Mouse (Mus musculus): ENCODE measurements around the gene Ak4.

Gene Ak4

GRCm38 (mm10) chr4:101419151-101419910, at the start of gene Ak4:
Gene Ak4 (plus strand): TSS chr4:101419277.
- WGBS = 1% methylated on average over 71 of the region's 74 CpGs

DNA sequence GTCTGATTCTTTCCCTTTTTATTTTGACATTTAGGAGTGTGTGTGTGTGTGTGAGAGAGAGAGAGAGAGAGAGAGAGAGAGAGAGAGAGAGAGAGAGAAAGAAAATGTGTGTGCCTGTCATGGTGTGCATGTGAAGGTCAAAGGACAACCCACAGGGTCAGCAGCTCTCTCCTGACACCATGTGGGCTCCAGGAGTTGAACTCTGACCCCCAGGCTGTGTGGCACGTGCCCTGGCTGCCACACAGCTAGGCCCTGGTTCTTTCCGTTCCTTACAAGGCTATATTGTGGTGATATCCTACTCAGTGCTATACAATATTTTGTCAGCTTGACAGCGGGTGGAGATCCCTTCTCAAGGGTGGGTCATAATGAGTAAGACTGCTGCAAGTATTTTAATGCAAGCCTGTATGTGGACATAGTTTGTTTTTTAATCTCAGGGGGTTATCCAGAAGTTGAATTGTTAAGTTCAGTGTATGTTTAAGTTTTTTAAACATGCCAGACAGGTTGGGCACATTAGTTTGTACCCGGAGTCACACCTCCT, 49.3 kb upstream of the Ak4 start:
- 85% methylated on average over 4 of the region's 4 CpGs for WGBS

DNA sequence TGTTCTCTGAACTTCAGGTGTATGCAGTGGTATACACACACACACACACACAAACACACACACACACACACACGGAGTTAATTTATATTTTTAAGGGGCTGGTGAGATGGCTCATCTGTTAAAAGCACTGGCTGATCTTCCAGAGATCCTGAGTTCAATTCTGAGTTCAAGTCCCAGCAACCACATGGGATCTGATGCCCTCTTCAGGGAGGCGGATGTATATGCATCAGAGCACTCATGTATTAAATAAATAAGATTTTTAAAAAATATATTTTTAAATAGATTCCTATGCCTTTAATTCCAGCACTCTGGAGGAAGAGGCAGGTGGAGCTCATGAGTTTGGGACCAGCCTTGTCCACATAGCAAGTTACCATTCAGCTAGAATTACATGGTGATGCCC, 46.8 kb upstream of the Ak4 start:
- 75% methylated on average over 2 of the region's 2 CpGs for WGBS

GRCm38 (mm10) chr4:101372751-101373150, 46.3 kb upstream of the Ak4 start:
- WGBS = 87% methylated on average over 6 of the region's 6 CpGs

GRCm38 (mm10) chr4:101374104-101374503, 45.0 kb upstream of the Ak4 start:
- WGBS = 86% methylated on average over 8 of the region's 8 CpGs

DNA sequence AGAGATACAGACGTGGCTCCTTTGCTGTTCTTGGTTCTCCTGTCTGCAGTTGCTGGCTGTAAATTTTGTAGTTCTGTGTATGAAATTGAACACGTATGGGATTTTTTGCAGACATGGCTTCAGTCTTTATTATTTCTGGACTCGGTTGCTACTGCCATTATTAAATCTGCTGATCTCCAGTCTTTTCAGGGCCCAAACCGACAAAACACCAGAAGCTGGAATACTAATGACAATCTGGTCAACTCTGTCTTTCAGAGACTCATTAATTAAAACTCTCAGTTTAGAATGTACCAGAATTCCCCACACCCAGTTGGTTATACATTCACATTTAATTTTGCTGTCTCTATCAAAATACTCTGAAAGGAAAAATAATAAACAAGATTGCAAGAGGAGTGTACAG, 42.2 kb upstream of the Ak4 start:
- WGBS = 83% methylated on average over 4 of the region's 4 CpGs

GRCm38 (mm10) chr4:101378241-101378640, 40.8 kb upstream of the Ak4 start:
- 56% methylated on average over 4 of the region's 4 CpGs for WGBS

DNA sequence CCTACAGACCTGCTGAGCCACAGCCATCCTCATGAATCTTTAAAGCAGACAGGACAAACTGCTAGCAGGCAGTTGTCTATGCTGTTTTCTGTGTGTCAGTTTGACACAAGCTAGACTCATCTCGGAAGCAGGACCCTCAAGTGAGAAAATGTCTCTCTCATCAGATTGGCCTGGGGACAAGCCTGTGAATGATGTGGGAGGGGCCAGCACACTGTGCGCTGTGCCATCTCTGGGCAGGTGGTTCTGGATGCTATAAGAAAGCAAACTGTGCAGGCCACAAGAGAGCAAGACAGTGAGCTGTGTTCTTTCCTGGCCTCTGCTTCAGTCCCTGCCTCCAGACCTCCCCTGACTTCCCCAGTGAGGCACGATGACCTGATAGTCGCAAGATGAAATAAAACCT, 40.3 kb upstream of the Ak4 start:
- WGBS = 70% methylated on average over 4 of the region's 4 CpGs

- 69% methylated on average over 2 of the region's 2 CpGs for WGBS
Observed at GRCm38 (mm10) chr4:101385002-101385401, 34.1 kb upstream of the Ak4 start.

GRCm38 (mm10) chr4:101388246-101388645, 30.8 kb upstream of the Ak4 start:
- 92% methylated on average over 8 of the region's 8 CpGs for WGBS

- WGBS = 83% methylated on average over 6 of the region's 6 CpGs
Observed at GRCm38 (mm10) chr4:101388656-101389055, 30.4 kb upstream of the Ak4 start.

DNA sequence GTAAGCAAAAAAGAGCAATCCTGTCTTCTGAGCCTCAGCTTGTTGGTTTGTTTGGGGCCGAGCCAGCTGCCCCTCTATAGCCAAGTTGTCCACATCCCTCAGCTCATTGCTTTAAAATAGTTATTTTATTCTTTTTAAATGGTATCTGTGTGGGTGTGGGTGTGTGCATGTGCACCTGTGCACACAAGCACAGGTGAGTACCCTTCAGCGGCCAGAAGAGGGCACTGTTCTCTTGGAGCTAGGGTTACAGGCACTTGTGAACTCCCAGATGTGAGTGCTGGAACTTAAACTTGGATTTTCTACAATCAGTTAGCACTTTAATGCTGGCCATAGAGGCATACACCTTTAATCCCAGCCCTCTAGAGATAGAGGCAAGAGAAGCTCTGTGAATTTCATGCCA, 26.8 kb upstream of the Ak4 start:
- WGBS = 48% methylated on average over 2 of the region's 2 CpGs

- WGBS = 85% methylated on average over 5 of the region's 5 CpGs
Observed at GRCm38 (mm10) chr4:101393292-101393711, 25.8 kb upstream of the Ak4 start.

GRCm38 (mm10) chr4:101395021-101395533, 24.0 kb upstream of the Ak4 start:
- WGBS = 85% methylated on average over 8 of the region's 8 CpGs

GRCm38 (mm10) chr4:101400025-101400594, 19.0 kb upstream of the Ak4 start:
- 86% methylated on average over 4 of the region's 4 CpGs for WGBS

- WGBS = 92% methylated on average over 1 of the region's 1 CpGs
Observed at GRCm38 (mm10) chr4:101401945-101402344, 17.1 kb upstream of the Ak4 start.

DNA sequence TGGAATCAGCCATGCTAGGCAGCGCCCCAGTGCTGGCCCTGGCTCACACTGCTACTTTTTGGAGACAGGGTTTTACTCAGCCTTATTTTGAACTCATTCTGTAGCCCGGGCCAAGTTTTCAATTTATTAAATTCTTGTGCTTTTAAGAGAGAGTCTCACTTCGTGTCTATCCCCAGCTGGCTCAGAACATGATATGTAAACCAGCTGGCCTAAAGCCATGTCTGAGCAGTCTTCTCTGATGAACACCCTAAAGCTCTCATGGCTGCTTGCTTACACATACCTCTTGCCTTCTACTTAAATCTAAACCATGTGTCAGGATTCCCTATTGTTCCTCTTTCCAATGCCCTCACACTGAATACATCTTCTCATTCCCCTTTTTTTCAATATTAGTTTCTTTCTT, 14.2 kb upstream of the Ak4 start:
- WGBS = 37% methylated on average over 3 of the region's 3 CpGs

GRCm38 (mm10) chr4:101406411-101407196, 12.5 kb upstream of the Ak4 start:
- WGBS = 94% methylated on average over 4 of the region's 4 CpGs

GRCm38 (mm10) chr4:101416966-101417365, 2.1 kb upstream of the Ak4 start:
- WGBS = 55% methylated on average over 11 of the region's 11 CpGs

DNA sequence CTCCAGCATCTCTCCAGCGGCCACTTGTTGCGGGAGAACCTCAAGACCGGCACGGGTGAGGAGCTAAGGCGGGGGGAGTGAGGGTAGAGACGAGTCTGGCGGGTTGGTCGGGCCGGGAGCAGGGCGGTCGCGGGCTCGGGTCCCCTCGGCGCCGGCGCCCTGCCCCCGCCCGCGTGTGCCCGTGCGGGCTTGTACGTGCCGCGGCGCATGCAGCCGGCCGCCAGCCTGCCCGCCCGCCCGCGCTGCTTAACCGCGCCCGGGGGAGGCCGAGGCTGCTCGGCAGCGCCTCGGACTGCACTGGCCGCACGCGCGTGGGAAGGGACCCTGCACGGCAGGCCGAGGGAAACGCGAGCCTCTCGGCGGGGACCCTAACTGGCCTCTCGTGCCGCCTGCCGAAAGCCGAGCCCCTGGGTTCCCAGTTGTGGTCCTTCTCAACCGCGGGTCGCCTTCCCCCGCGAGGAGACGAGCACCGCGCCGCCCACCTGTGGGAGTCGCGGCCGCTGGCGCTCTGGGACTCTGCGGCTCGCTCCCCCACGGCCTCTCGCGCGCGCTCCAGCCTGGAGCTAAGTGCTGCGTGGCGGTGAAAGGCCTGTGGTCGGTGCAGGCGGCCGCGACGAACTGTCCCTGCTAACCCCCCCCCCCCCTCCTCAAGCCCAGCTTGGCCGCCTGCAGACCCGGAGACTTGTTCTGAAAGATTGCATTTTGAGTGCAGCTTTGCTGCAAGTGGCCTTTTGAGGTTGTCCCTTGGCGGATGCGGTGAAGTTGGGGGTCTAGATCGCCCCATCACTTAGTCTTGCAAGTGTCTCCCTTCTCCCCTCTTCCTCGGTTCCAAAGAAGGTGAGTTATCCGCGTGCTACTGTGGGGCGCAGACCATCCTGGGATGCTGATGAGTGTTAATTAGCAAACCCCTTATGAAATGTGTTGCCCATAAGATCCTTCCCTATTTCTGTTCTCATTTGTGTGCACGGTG, 1.1 kb downstream of the Ak4 start:
- 3% methylated on average over 90 of the region's 90 CpGs for WGBS

DNA sequence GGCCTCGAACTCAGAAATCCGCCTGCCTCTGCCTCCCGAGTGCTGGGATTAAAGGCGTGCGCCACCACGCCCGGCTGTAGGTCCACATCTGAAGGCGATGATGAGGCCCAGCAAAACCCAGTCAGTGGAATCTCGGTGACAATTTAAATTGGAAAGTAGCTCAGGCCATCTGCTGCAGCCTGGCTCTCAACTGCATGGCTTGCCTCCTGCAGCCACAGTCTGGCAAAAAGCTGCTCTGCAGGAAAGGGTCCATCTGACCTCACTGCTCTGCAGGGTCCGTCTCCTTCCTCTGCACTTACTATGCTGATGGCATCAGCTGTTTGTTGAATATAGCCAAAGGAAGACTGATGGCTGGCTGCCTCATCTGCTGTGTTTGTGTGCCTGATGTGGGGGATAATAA, 3.9 kb downstream of the Ak4 start:
- 72% methylated on average over 10 of the region's 10 CpGs for WGBS

Data from cerebral cortex, adult 2 months (tissue).